Mouse (Mus musculus) mouse embryonic stem cell (cell line): Measurements from ENCODE around the gene Cfi.

Source experiments
- in situ Hi-C, 2 experiments: fragments of 300-500 bp; cut with MboI; formaldehyde crosslinking; loops; 1 replicate in 1 of 2; 3 replicates in 1 of 2; pipeline ENCODE4 v1.14.3; 2019 to 2020; ENCODE audit warnings: low sequenced_read_pairs in 2 of 2, low pct_unique_long_range_greater_than_20kb in 1 of 2, mixed read lengths in 1 of 2; ENCODE audit not compliant: unreplicated experiment in 1 of 2

Cfi gene

GRCm38 (mm10) chr3:129846846-129847245 lies 11.2 kb downstream of the Cfi start:
- in situ Hi-C loops: no loop called here

- in situ Hi-C loops: loop anchor here in 1 of 2 experiments (25.0 kb wide), 1 partner anchor 225 kb away; no protein-coding TSS in a partner anchor
Observed at GRCm38 (mm10) chr3:129862592-129862991, 26.9 kb downstream of the Cfi start.

DNA sequence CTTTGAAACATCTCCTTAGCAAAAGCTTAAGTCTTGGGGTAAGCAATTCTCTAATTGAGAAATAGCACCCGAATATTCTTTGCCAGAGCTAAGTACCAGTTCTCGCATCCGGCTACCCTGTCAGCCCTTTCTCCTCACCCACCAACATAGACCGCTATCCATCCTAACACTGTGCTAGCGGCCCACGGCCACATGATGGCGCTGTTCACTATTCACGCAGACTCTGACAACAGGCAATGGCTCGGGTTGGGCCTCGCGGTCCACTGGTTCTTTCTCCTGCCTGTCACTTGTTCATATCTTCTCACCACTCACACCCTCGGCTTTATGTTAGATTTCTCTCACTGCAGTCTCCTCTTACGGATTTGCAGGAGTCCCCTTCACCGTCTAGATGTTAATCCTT lies 28.0 kb downstream of the Cfi start:
- in situ Hi-C loops: loop anchor here in 1 of 2 experiments (25.0 kb wide), 1 partner anchor 224 kb away; no protein-coding TSS in a partner anchor

DNA sequence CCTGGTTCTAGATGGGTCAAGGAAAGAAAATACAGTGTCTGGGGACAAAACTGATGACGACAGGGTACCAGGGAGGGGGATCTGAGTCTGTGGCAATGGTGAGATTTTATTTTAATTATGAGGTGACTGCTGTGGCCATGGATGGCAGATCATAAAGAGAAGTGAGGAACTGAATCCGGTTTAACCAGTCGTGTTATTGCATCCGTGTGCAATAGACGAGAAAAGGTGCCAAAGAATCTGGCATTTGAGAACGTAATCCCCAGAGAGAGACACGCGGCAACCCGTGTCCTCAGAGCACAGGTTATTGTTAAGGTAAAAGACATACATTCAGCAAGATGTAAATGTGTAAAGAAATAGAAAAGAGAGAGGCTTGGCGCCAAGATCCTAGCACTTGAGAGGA lies 41.6 kb downstream of the Cfi start:
- in situ Hi-C loops: no loop called here

GRCm38 (mm10) chr3:129878405-129879021 lies 42.8 kb downstream of the Cfi start, which contains the start of gene Pla2g12a:
Gene Pla2g12a (plus strand): TSS chr3:129878606.
- in situ Hi-C loops: no loop called here

DNA sequence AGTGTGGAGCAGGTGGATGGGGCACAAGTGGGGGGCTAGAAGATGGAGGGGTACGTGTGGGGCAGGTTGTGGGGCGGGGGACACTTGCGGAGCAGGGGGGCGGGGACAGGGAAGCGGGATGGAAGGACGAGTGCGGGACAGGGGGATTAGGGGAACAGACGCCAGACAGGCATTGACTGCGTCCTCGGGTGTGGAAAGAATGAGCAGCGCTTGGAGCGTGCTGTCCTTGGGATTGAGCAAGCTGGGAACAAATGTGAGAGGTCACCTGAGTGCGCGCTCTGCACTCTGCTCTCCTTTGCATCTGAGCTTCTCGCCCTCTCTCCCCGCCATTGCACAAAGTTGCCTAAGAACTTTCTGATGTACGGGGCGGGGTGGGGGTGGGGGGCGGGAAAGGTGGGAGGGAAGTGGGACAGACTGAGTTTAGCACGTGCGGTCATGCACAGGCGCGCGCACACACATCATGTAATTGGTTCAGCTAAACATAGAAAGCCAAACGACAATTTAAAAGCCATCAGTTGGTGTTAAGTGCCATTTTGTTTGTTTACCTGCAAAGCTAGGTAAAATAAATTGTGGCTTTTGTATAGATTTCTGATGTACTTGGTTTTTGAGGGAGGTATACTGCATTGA lies 43.6 kb downstream of the Cfi start:
- in situ Hi-C loops: no loop called here

- in situ Hi-C loops: no loop called here
Observed at GRCm38 (mm10) chr3:129879913-129880312, 44.2 kb downstream of the Cfi start.

DNA sequence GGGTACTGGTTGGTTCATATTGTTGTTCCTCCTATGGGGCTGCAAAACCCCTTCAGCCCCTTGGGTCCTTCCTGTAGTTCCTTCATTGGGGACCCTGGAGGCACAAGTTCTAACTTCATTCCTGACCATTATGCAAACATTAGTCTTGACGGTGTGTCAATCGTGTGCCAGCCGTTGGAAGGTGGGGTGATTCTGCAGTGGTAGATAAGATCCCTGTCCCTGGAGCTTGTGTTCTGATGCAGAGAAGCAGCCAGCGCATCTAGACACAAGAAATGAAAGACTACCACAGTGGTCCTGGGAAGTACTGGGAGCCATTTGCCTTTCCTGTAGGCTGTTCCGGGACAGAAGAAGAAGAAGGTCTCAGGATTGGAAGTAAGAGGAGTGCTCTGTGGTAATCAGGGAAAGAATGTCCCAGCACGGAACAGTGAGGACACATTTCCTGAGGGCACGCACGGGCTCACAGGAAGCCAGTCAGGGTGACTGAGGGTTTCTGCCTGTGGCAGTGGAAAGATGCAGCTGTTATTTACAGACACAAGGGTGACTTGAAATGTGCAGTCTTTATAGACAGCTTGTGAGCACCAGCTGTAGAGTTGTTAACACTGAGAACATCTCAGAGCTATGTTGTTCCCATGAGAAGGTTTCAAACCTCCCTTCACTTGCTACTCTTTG lies 45.4 kb downstream of the Cfi start:
- in situ Hi-C loops: no loop called here

DNA sequence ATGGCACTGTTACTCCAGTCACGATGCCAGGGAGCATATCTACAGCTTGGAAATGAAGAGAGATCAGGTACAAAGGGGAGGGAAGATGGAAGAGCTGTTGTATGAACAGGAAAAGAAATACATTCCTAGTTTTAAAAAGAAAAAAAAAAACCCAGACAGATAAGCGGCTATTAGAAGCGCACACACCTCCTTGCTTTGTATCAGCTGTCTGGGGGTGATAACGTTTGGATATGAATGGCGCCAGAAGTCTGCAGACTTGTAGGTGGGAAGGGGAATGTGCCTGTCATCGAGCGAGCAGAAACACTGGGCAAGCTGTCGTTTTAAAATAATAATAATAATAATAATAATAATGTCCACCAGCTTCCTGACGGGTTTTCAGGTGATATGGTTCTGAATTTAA lies 49.9 kb downstream of the Cfi start:
- in situ Hi-C loops: no loop called here

- in situ Hi-C loops: no loop called here
Observed at GRCm38 (mm10) chr3:129886430-129886829, 50.7 kb downstream of the Cfi start.

DNA sequence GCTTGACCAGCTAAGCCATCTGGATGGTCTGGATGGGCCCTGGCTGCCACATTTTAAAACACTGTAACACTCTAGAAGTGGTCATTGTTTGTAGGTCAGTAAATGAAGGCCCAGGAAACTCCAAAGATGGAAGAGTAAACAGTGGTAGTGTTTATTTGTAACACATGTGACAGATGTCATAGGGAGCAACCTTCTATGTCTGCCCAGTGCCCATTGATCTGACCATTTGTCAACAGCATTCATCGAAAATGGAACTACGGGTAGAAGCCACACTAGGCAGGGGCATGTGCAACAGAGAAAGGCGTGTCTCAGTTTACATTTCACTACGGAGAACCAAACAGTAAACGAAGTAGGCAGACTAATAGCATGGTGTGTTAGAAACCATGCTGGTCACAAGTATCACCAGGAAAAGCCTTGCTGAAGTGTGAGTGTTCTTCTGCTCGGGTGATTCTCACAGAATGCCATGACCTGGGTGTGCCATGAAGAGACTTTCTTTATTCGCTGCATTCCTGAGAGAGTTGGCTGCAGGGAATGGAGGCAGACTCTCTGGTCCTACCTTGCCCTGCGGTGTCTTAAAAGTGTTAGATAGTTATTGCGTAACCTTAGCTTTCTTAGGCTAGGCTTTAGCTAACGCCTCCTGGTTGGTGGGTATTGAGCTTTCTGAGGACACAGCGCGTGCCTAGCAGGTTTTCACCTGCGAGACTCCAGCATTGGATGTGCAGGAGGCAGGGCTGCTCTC lies 52.3 kb downstream of the Cfi start:
- in situ Hi-C loops: no loop called here

DNA sequence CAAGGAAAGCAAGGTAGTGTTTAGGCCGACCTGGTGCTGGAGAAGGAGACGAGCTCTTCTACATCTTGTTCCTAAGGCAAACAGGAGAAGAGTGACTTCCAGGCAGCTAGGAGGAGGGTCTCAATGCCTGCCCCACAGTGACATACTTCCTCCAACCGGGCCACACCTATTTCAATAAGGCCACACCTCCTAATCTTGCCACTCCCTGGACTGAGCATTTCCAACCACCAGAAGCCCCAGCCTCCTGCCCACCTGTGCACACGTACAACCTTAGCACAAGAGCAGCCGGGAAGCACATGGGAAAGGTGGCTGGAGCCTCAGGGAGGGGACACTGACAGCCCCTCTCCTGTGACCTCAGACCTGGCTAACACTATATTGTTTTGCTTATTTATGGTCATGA lies 56.3 kb downstream of the Cfi start:
- in situ Hi-C loops: no loop called here

DNA sequence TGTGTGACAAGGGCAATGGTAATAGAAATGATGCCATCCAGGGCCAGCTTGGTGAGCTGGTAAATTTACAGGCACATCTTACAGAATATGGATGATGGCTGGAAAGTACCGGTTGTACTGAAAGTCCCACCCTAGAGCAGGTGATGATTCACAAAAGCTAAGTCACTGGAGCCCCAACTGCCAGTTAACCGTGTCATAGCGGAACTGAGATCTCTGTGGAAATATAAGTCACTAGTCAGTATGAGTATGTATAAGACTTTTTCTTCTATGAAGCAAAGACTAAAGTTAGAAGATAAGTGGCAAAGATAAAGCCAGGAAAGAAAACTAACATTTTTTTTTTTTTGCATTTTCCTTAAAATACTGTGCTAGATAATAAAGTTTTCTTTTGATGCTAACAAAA lies 57.5 kb downstream of the Cfi start:
- in situ Hi-C loops: no loop called here

DNA sequence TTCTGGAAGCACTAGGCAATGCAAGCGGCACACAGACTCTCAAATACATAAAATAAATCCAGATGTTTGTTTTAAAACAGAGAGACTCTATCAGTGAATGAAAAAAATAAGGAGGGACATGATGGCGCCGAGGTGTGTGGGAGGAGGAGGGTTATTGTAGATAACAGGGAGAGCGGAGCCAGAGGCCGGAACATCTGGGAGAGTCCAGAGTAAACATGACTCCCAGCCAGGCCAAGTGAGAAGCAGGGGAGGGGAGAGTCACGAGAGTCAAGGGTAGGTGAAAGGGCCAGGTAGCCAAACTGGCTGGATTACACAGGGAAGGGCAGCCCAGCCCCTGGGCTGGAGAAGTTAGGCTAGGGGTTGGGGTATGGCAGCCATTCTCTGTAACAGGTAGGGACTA lies 60.9 kb downstream of the Cfi start:
- in situ Hi-C loops: no loop called here

GRCm38 (mm10) chr3:129898886-129899285 lies 63.2 kb downstream of the Cfi start:
- in situ Hi-C loops: no loop called here

- in situ Hi-C loops: no loop called here
Observed at GRCm38 (mm10) chr3:129901271-129901809, 65.7 kb downstream of the Cfi start, which contains the start of gene Casp6. Gene Casp6 (plus strand): TSS chr3:129901425.

GRCm38 (mm10) chr3:129903369-129903768 lies 67.7 kb downstream of the Cfi start:
- in situ Hi-C loops: no loop called here

- in situ Hi-C loops: no loop called here
Observed at GRCm38 (mm10) chr3:129903866-129904265, 68.2 kb downstream of the Cfi start.
